Comparison of ENCODE assay signal across 18 mouse cellular contexts in genomic region chr15:83560941-83561477, GRCm38 (mm10). TPM values are rescaled to one million over a fixed set of nuclear protein-coding genes. Genes with fewer than 3 reads are reported as not detected.
"Had no signal": no experiment of that assay in that cellular context is flagged by ENCODE, and none has a peak within 500 bp of the region (broad histone marks: within the 10 kb centered on the region; RNA-seq: fewer than 3 reads in every experiment).

No protein-coding gene starts in this region.

- DNase-seq: kidney, adult 8-10 months; kidney, postnatal 36 days; left cerebral cortex, postnatal 4 days; lung, embryonic 14.5 days; lung, postnatal 10 days; retina, postnatal 1 day; right cerebral cortex, postnatal 4 days had no signal

- ATAC-seq: intestine, postnatal 0 days; midbrain, embryonic 16.5 days had no signal

- H3K36me3 ChIP-seq: limb, embryonic 13.5 days; midbrain, embryonic 12.5 days; neural tube, embryonic 13.5 days had no signal

- H3K9me3 ChIP-seq: limb, embryonic 13.5 days; midbrain, embryonic 12.5 days; neural tube, embryonic 13.5 days had no signal

- H3K4me2 ChIP-seq: limb, embryonic 13.5 days; lung, embryonic 14.5 days; midbrain, embryonic 12.5 days; neural tube, embryonic 13.5 days had no signal

- H3K9ac ChIP-seq: limb, embryonic 13.5 days; liver, embryonic 14.5 days; lung, embryonic 14.5 days; midbrain, embryonic 12.5 days; neural tube, embryonic 13.5 days had no signal

- H3K4me3 ChIP-seq: layer of hippocampus, adult 2 months; limb, embryonic 13.5 days; midbrain, embryonic 12.5 days; neural tube, embryonic 13.5 days had no signal

- H3K27ac ChIP-seq: kidney, postnatal 0 days; layer of hippocampus, adult 2 months; limb, embryonic 13.5 days; liver, embryonic 14.5 days; midbrain, embryonic 12.5 days; neural tube, embryonic 13.5 days had no signal

RNA-seq across cellular contexts. Expression of gene Bik, which starts 34.3 kb away (rescaled TPM):
- total RNA-seq: layer of hippocampus, adult 2 months; layer of hippocampus, postnatal 10 days; left cerebral cortex, adult 18-20 months; left cerebral cortex, postnatal 10 days; left cerebral cortex, postnatal 4 days had no signal
